Mouse (Mus musculus): Measurements from ENCODE around the gene Sfxn1. TPM values are rescaled to one million over a fixed set of nuclear protein-coding genes. Genes with fewer than 3 reads are reported as not detected.

Sfxn1 gene
- polyA plus RNA-seq (2015; fragmentation: Illumina TruSeq; extraction: RNeasy Lipid Tissue Mini Kit (QIAGEN cat#74804); ENCODE audit: insufficient read depth, low replicate concordance) = 41.4 TPM

DNA sequence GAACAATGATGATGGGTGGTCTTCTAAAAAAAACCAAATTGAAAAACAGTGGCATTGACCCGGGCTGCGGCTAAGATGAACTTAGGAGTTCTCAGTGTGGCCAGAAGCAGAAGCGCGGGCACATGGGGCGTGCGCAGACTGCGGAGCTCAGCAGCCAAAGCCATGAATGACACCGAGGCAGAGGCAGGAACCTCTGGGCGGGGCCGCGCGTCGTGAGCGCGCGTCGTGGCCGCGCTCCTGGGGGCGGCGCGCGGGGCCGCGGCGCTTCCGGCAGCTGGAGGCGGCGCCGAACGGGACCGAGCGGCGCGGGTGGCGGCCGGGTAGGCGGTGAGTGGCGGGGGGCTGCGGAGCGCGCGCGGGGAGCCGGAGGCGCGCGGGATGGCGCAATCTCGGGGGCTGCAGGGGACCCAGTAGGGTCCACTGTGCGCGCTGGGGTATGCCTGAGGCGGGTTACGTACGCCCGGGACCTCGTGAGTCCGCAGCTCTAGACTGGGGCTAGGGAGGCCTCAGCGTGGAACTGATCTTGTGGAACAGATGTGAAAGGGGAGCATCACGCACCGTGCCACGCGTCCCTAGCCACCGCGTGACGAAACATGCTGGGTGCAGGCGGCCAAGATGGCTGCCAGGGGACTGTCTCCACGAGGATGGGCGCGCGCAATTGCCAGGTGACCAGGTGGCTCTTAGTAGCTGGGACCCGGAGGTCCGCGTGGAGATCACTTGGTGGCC lies at the start of gene Sfxn1:
Gene Sfxn1 (plus strand): TSS at position 264 of the 726 bp plus-strand sequence.

DNA sequence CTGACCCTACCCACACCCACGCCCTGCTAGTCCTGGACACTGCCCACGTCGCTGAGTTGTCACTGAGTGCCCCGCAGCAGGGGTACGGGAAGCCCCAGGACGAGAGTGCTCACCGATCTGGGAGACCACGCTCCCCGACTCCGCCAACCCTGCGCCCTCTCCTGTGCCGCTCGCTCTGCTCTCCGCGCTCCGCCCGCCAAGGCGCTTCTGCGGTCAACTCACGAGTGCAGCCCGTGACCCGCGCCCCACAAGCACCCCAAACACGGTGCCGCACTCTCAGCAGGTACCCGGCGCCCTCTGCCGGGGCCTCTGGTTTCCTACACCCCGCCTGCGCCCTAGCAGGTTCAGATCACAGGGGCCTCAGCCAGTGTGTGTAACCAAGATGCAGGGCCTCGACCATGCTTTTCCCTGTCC lies 16.2 kb upstream of the Sfxn1 start, which contains the start of gene Drd1:
Gene Drd1 (minus strand): TSS at position 258 of the 414 bp plus-strand sequence.

Other genes with a start within 250 kb of the Sfxn1 start
- gene Drd1, start 16.2 kb upstream of the Sfxn1 start, polyA plus RNA-seq (2015; fragmentation: Illumina TruSeq; extraction: RNeasy Lipid Tissue Mini Kit (QIAGEN cat#74804); ENCODE audit: insufficient read depth, low replicate concordance) = 0.37 TPM
- 7.4 TPM for gene Hrh2, start 120.3 kb downstream of the Sfxn1 start, polyA plus RNA-seq (2015; fragmentation: Illumina TruSeq; extraction: RNeasy Lipid Tissue Mini Kit (QIAGEN cat#74804); ENCODE audit: insufficient read depth, low replicate concordance)